Mouse (Mus musculus) mouse embryonic stem cell (cell line): ENCODE results near the gene Tmem79.
"Not testable (repeated sequence)": the region's sequence is repeated elsewhere in the genome, so short reads cannot be mapped to it uniquely, and the experiment has no call there.

ENCODE experiments used
- in situ Hi-C, 2 experiments: fragments of 300-500 bp; cut with MboI; formaldehyde crosslinking; loops; 1 replicate in 1 of 2; 3 replicates in 1 of 2; pipeline ENCODE4 v1.14.3; 2019 to 2020; ENCODE audit warnings: low sequenced_read_pairs in 2 of 2, low pct_unique_long_range_greater_than_20kb in 1 of 2, mixed read lengths in 1 of 2; ENCODE audit not compliant: unreplicated experiment in 1 of 2

Gene Tmem79

DNA sequence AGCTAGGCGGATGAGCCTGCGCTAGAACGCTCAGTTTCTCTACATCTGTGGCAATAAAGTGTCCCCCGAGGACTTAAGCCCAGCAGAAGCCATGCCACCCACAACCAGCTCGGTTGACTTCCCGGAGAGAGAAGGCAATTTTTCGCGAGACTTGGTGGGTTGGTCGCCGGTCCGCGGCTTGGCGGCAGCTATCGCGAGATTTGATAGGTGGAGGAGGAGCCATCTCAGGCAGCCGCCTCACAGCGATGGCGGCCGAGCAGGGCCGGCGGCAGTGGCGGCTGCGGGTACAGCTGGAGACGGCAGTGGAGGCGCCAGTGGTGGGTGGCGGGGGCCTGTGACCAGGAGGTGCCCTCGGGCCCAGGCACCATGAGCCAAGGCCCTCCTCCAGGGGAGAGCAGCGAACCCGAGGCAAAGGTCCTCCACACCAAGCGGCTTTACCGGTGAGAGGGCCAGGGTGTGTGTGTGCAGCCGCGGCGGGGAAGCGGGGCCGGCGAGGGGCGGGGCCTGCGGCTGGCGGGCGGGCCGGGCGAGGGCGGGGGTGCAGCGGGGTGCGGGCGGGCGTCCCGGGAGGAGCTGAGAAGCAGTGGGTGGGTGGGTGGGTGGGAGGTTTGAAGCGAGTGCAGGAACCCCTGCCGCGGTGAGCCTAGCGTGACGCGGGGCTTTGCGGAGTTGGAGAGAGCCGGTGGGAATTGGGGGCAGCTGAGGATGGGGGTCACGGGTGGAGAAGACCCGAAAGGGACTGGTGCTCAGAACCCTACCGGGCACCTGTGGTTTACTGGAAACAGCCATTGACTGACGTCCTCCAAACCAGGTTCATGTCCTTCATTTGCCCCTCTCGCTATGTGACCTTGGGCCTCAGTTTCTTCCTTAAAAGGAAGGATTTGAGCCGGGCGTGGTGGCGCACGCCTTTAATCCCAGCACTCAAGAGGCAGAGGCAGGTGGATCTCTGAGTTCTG lies at the start of gene Tmem79, which contains the start of gene Smg5:
Gene Tmem79 (minus strand): TSS at position 91 of the 956 bp plus-strand sequence.
Gene Smg5 (plus strand): TSS at position 203 of the 956 bp plus-strand sequence.
- in situ Hi-C loops: no loop called here

DNA sequence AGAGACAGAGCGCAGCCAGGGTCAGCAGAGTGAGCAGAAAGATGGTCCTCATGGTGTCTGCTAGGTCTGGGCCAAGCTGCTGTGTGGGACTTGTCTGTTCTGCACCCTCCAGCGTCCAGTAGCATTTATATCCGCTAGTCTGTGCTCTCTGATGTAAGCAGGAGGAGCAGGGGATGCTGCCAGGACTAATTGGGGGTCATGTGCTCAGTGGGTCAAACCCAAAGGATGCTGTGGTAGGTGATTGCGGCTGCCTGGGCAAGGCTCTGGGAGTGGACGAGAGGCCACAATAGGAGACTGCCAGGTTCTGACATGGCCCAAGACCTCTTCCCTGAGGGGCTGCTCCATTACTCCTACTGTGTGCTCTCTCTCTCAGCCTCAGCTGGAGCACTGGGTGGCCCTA lies 48.4 kb upstream of the Tmem79 start, which contains the start of gene Bglap:
Gene Bglap (minus strand): TSS at position 101 of the 400 bp plus-strand sequence.
- in situ Hi-C loops: no loop called here

DNA sequence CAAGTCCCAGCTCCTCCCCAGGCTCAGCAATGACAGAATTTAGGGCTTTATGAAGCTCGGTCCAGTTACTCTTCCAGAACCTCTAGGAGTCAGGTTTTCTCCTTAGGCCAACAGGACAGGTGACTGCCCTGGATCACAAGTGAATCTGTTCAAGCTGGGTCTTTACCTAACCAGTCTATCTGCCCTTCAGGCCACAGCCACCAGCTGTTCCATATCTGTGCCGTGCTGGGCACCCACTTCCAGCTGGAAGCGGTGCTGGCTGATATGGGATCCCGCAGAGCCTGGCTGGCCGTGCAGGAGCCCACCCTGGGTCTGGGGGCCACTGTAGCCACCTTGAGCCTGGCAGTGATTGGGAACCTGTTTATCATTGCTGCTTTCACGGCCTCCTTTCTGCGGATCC lies 46.4 kb upstream of the Tmem79 start:
- in situ Hi-C loops: not testable (repeated sequence)

DNA sequence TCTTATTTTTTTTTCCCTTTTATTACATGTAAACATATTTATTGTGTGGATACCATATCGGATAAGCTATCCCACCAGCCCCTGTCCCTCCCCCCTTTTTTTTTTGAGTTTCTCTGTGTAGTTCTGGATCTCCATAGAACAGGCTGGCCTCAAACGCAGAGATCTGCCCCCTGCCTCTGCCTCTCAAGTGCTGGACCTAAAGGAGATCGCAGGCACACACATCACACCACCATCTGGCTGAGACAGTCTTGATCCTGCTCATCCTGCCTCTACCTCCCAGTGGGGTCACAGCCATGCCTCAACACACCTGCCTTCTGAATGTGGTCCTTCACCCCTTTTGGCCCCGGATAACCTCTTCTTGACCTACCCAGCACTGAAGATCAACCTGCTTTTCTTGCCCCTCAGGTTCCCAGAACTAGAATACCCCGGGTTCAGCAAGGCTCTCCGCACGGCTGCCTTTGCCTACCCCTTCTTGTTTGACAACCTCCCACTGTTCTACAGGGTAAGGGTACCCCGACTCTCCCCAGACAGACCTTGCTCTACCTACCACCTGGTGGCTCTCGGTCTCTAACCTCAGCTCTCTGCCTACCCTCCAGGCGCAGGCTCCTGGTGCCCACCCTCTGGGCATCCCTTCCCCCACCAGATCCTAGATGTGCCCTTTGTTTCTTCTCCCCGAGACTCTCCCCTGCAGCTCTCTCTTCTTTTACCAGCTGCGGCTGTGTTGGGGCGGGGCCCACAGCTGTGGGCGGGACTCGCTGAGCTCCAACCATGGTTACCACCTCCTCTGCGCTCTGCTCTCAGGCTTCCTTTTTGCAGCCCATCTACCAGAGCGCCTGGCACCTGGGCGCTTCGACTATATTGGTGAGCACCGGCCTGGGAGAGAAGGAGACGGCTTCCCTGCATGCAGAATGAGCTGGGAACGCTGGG lies 45.7 kb upstream of the Tmem79 start:
- in situ Hi-C loops: not testable (repeated sequence)

DNA sequence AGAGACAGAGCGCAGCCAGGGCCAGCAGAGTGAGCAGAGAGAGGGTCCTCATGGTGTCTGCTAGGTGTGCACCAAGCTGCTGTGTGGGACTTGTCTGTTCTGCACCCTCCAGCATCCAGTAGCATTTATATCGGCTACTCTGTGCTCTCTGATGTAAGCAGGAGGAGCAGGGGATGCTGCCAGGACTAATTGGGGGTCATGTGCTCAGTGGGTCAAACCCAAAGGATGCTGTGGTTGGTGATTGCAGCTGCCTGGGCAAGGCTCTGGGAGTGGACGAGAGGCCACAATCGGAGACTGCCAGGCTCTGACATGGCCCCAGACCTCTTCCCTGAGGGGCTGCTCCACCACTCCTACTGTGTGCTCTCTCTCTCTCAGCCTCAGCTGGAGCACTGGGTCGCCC lies 42.7 kb upstream of the Tmem79 start, which contains the start of gene Bglap2:
Gene Bglap2 (minus strand): TSS at position 101 of the 400 bp plus-strand sequence.
- in situ Hi-C loops: not testable (repeated sequence)

DNA sequence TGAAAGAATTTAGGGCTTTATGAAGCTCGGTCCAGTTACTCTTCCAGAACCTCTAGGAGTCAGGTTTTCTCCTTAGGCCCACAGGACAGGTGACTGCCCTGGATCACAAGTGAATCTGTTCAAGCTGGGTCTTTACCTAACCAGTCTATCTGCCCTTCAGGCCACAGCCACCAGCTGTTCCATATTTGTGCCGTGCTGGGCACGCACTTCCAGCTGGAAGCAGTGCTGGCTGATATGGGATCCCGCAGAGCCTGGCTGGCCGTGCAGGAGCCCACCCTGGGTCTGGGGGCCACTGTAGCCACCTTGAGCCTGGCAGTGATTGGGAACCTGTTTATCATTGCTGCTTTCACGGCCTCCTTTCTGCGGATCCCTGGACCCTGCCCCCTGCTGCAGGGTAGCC lies 40.7 kb upstream of the Tmem79 start:
- in situ Hi-C loops: not testable (repeated sequence)

DNA sequence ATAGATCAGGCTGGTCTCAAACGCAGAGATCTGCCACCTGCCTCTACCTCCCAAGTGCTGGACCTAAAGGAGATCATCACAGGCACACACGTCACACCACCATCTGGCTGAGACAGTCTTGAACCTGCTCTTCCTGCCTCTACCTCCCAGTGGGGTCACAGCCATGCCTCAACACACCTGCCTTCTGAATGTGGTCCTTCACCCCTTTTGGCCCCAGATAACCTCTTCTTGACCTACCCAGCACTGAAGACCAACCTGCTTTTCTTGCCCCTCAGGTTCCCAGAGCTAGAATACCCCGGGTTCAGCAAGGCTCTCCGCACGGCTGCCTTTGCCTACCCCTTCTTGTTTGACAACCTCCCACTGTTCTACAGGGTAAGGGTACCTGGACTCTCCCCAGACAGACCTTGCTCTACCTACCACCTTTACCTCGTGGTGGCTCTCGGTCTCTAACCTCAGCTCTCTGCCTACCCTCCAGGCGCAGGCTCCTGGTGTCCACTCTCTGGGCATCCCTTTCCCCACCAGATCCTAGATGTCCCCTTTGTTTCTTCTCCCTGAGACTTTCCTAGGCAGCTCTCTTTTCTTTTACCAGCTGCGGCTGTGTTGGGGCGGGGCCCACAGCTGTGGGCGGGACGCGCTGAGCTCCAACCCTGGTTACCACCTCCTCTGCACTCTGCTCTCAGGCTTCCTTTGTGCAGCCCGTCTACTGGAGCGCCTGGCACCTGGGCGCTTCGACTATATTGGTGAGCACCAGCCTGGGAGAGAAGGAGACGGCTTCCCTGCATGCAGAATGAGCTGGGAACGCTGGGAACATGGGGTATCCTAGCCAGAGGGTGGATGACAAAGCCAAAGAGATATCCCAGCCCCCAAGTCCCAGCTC lies 40.0 kb upstream of the Tmem79 start:
- in situ Hi-C loops: not testable (repeated sequence)

DNA sequence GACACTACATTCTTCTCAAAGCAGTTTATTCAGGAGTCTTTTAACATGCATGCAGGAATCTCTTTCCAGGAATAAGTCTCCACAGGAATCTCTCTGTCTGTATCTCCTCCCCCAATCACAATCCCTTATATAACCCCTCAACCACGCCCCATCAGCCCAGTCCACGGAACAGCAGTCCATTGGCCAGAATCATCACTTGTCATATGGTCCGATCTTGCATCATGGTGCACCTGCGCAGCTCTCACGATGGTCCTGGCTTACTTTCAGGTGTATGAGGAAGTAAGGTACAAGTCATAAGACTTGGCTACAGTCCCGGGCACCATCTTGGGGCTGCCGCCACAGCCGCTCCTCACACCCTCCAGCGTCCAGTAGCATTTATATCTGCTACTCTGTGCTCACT lies 36.7 kb upstream of the Tmem79 start, which contains the start of gene Bglap3:
Gene Bglap3 (minus strand): TSS at position 101 of the 400 bp plus-strand sequence.
- in situ Hi-C loops: not testable (repeated sequence)

DNA sequence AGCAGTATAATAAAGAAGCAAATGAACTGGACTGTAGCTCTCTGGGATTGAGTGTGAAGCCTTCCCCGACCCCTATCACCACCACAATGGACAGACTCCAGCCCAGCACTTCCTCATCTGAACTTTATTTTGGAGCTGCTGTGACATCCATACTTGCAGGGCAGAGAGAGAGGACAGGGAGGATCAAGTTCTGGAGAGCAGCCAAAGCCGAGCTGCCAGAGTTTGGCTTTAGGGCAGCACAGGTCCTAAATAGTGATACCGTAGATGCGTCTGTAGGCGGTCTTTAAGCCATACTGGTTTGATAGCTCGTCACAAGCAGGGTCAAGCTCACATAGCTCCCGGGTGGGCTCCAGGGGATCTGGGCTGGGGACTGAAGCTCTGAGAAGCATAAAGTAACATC lies 32.6 kb upstream of the Tmem79 start:
- in situ Hi-C loops: not testable (repeated sequence)

DNA sequence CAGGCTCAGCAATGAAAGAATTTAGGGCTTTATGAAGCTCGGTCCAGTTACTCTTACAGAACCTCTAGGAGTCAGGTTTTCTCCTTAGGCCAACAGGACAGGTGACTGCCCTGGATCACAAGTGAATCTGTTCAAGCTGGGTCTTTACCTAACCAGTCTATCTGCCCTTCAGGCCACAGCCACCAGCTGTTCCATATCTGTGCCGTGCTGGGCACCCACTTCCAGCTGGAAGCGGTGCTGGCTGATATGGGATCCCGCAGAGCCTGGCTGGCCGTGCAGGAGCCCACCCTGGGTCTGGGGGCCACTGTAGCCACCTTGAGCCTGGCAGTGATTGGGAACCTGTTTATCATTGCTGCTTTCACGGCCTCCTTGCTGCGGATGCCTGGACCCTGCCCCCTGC lies 31.6 kb upstream of the Tmem79 start:
- in situ Hi-C loops: not testable (repeated sequence)

DNA sequence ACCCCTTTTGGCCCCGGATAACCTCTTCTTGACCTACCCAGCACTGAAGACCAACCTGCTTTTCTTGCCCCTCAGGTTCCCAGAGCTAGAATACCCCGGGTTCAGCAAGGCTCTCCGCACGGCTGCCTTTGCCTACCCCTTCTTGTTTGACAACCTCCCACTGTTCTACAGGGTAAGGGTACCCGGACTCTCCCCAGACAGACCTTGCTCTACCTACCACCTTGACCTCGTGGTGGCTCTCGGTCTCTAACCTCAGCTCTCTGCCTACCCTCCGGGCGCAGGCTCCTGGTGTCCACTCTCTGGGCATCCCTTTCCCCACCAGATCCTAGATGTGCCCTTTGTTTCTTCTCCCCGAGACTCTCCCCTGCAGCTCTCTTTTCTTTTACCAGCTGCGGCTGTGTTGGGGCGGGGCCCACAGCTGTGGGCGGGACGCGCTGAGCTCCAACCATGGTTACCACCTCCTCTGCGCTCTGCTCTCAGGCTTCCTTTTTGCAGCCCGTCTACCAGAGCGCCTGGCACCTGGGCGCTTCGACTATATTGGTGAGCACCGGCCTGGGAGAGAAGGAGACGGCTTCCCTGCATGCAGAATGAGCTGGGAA lies 31.0 kb upstream of the Tmem79 start:
- in situ Hi-C loops: not testable (repeated sequence)

DNA sequence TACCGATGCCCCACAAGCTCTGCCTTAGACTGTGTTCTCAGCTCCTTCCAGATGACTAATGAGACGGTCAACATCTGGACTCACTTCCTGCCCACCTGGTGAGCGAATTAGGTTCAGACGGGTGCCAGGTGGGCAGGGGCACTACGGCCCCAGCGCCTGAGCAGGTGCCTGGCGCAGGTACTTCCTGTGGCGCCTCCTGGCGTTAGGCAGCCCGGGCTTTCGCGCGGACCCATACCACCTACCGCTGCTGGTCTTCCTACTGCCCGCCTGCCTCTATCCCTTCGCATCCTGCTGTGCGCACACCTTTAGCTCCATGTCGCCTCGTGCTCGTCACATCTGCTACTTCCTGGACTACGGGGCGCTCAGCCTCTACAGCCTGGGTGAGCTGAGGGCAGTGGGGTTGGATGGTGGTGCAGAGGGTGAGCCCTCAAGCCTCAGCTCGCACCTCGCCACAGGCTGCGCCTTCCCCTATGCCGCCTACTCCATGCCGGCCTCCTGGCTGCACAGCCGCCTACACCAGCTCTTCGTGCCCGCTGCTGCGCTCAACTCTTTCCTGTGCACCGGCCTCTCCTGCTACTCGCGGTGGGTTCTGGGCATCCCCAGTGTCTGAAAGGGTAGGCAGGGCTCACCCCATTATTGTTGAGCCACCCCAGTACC lies 29.9 kb upstream of the Tmem79 start:
- in situ Hi-C loops: no loop called here

DNA sequence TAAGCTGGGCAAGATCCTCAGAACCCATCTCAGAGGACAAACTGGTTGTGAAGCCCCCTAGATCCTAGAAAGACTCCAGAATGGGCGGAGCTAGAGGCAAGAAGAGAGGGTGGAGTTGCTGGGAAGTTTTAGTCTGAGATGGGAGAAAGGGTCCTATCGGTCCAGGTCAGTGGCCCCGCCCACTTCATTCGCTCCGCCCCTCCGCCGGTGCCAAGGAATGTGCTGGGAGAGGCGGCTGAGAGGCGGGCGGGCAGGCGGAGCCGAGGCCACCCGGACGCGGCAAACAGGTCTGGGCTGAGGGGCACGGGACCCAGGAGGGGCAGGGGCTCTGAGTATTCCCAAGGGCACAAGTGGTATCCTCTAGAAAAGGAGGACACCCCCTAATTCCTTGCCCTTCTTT lies 28.4 kb upstream of the Tmem79 start, which contains the start of gene Paqr6:
Gene Paqr6 (plus strand): TSS at position 248 of the 400 bp plus-strand sequence.
- in situ Hi-C loops: no loop called here

DNA sequence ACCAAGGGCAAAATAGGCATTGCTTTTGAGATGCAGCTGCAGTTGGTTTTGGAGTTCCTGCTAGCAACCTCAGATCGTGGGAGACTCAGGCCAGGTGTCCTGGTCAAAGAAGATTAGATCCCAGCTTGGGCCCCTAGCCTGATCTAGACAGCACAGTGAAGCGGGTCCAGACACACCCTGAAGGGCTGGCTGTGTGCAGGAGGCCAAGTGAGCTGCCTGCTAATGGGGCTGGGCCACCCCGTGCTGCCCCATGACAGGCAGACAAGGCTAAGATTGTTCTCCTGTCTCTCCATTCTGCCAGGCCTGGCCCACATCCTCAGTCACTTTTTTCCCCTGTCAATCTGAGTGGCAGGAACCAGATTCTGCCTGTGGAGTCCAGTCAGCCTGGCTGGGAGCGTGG lies 27.8 kb upstream of the Tmem79 start:
- in situ Hi-C loops: no loop called here

DNA sequence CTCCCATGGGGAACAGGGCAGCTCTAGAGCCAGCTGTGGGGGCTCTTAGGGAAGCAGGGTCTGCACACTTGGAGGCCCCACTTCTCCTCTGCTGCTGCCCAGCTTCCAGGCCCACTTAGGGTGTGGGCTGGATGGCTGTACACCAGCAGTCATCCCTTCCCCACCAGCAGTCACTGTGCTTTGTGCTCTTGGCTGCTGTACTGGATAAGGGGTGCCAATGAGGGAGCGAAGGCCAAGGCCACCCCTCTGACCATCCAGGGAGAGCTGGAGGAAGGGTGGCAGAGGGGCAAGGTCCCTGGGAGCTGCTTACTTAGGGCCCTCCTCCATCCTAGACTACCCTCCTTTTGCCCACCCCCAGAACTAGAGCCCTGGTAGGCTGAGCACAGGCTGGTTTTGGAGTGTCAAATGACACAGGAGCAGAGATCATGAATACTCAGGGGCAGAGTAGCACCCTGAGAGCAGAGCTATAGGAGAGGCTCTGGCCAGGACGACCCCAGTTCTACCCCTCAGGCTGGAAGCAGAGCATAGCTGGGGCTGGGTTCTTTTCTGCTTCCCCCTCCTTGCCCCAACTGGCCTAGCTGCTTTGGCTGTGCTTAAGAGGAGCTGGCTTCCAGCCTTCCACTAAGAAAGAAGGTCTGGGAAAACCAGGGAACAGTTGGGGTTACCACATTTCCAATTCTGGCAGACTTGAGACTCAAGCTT lies 25.8 kb upstream of the Tmem79 start:
- in situ Hi-C loops: no loop called here

DNA sequence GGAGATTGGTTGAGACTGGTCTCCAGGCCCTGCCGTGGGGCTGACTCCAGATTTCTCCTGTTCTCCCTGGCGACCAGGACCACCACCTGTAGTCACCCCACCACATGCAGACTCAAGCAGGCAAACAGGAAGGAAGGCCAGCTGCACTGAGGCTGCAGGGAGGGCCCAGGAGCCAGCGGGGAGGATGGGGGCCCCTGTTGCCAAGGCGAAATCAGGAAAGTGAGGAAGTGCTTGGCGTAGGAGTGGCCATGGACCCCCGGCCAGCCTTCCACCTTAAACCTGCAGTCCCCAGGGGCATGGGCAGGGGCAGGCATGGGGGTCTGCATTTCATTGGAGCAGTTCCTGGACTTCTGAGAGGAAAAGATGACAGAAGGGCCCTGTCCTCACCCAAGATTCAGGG lies 25.1 kb upstream of the Tmem79 start:
- in situ Hi-C loops: no loop called here
